Mouse (Mus musculus) limb, embryonic 13.5 days (tissue): Measurements from ENCODE around the gene Rbm47. TPM values are rescaled to one million over a fixed set of nuclear protein-coding genes. Genes with fewer than 3 reads are reported as not detected.
A peak's percentile ranks its signal among the peaks of the same experiment; 100 is the strongest.

ENCODE experiments used
- ATAC-seq: fragments of 200-750 bp; cut with Nextera tagmentation; 2 replicates; pipeline ENCODE4 v1.8.0; 2017; ENCODE audit warnings: low read depth, moderate number of reproducible peaks, moderate TSS enrichment; ENCODE audit not compliant: low FRiP score
- H3K27ac ChIP-seq: fragments of 300-500 bp; sonication (generic); 2 replicates; pipeline ENCODE4 v1.5.1; 2015; ENCODE audit warnings: inconsistent platforms, mild to moderate bottlenecking, moderate library complexity
- H3K27me3 ChIP-seq: fragments of 300-500 bp; sonication (generic); 2 replicates; pipeline ENCODE4 v1.6.1; 2015; ENCODE audit warnings: mild to moderate bottlenecking, inconsistent platforms
- H3K36me3 ChIP-seq: fragments of 300-500 bp; sonication (generic); 2 replicates; pipeline ENCODE4 v1.6.1; 2015; ENCODE audit warnings: inconsistent platforms, mild to moderate bottlenecking, moderate library complexity
- H3K4me1 ChIP-seq: fragments of 300-500 bp; sonication (generic); 2 replicates; pipeline ENCODE4 v1.6.1; 2015; ENCODE audit warnings: inconsistent platforms
- H3K4me2 ChIP-seq: fragments of 300-500 bp; sonication (generic); replicated peaks from 2 replicates; pipeline ENCODE4 v1.6.1; 2015; ENCODE audit warnings: inconsistent platforms, mild to moderate bottlenecking, moderate library complexity
- H3K4me3 ChIP-seq: fragments of 300-500 bp; sonication (generic); 2 replicates; pipeline ENCODE4 v1.5.1; 2015; ENCODE audit warnings: moderate library complexity, mild to moderate bottlenecking, inconsistent platforms
- H3K9ac ChIP-seq: fragments of 300-500 bp; sonication (generic); 2 replicates; pipeline ENCODE4 v1.6.1; 2015; ENCODE audit warnings: mild to moderate bottlenecking, inconsistent platforms
- H3K9me3 ChIP-seq: fragments of 300-500 bp; sonication (generic); 2 replicates; pipeline ENCODE4 v1.6.1; 2016; ENCODE audit warnings: inconsistent platforms
- WGBS: fragments of 180-500 bp; shearing (Covaris S2); methylation state at CpG from one replicate; pipeline ENCODE4 v1.1.7; 2015; 5-methylcytosine and 5-hydroxymethylcytosine counted together
- polyA plus RNA-seq: library from polyadenylated mRNA; unstranded; fragments of >200 nt; fragmentation: Nextera tagmentation; extraction: Ambion mirVana; gene quantifications from 2 replicates; pipeline ENCODE4 v1.2.1, GENCODE M21; 2015

The Rbm47 gene
- polyA plus RNA-seq, 1 experiment from 2014 or later = 4.0 TPM

DNA sequence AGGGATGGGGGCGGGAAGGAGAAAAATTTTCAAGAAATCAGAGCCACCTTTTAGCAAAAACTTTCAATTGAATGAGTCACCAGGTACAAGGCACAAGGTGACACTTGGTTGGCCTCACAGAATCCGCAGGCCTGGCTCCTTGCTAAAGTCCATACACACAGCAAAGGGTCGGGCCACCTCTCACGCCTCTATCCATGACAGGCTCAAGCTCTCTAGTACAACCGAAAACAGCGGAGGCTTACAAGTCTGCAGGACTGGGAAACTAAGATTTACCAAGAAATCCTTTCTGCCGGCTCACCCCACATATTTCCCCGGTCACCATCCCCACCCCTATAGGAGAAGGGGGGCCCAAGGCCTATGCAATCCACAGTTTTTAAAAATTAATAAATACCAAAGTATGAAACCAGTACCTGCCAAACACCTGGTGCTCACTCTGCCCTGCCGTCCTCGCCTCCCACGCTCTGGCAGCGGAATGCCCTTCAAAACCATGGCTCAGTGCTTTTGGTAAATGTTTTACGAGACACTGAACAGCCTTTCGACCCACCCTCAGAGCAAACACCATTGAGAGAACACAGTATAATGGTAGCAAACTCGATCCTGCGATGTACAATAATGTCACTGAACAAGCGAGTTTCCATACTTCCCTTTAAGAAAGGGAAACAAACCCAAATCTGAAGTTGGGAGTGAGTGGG, 92.2 kb downstream of the Rbm47 start:
- Histone ChIP-seq H3K27me3 (0 out of 2 replicates have a peak, but pooled peaks cover 4% of the 10 kb centered on the region), H3K27ac (no peak overlapping the region), H3K9me3 (no peaks in the 10 kb centered on the region), H3K4me2 (no peak overlapping the region), H3K9ac (no peak overlapping the region), H3K36me3 (no peaks in the 10 kb centered on the region), H3K4me3 (no peak overlapping the region), H3K4me1 (peaks cover 15% of the 10 kb centered on the region; the same call in 1 of the 2 replicates)
- WGBS = 78% methylated on average over 17 of the region's 17 CpGs
- ATAC-seq = no peak; the same call in 1 of the 2 replicates

DNA sequence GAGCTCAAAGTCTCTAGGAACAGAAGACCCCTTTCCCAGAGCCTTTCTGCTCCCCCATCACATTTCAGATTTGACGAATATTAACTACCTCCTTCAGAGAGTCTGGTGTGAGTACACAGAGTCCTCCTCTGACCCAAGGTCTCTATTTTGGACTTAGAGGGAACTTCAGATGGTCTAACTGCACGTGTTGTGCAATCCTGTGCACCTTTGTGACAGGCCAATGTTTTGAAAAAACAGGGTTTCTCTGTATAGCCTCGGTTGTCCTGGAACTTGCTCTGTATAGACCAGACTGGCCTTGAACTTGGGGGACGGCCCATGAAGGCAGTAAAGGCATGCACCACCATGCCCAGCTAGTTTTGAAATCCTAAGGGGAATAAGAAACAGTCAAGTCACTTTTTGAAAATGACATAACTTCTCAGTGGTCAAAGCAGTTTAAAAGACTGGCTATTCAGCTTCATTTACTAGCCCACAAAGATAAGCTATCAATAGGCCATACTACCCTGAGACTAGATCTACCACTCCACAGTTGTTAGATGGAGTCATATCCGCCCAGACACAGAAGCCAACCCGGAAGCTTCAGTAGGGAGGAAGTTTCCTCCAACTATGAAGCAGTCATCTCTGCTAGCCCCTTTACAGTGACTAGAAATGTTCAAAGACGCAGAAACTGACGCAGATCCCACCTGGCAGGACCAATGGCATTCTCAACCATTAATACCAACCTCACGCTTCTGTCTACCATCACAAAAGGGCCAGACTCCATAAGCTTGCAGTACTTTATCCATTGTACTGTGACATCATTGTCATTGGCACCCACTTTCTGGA, 93.3 kb downstream of the Rbm47 start:
- Histone ChIP-seq H3K27me3 (0 out of 2 replicates have a peak, but pooled peaks cover 4% of the 10 kb centered on the region), H3K36me3 (no peaks in the 10 kb centered on the region), H3K4me2 (no peak overlapping the region), H3K27ac (no peak overlapping the region), H3K9me3 (no peaks in the 10 kb centered on the region), H3K4me3 (no peak overlapping the region), H3K4me1 (peaks cover 12% of the 10 kb centered on the region; the same call in 1 of the 2 replicates), H3K9ac (no peak overlapping the region)
- no peak for ATAC-seq
- WGBS = 85% methylated on average over 9 of the region's 9 CpGs

DNA sequence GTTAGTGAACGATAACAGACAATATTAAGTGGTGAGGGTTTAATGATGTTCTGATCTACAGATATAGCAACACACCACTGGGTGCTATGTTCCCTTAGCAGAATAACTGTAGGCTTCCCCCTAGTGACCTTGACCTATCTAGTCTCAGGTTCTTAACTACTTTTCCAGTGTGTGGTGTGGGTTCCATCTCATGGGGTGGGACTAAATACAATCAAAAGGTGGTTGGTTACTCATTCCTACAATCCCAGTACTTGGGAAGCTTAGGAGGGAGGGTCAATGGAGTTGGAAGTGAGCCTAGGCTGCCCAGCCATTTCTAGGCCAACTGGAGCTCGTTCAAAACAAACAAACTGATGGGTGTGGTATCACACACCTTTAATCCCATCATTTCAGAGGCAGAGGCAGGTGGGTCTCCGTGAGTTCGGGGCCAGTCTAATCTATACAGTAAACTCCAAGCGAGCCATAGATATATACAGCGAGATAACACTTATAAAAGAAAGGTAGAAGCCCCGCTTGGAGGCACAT, 94.4 kb downstream of the Rbm47 start:
- ATAC-seq = no peak
- no peak overlapping the region for H3K9ac ChIP-seq
- H3K9me3 ChIP-seq = no peaks in the 10 kb centered on the region
- 0 out of 2 replicates have a peak, but pooled peaks cover 4% of the 10 kb centered on the region for H3K27me3 ChIP-seq
- H3K4me1 ChIP-seq = peaks cover 12% of the 10 kb centered on the region; the same call in 1 of the 2 replicates
- no peak overlapping the region for H3K4me3 ChIP-seq
- WGBS = 88% methylated on average over 7 of the region's 7 CpGs
- no peak overlapping the region for H3K4me2 ChIP-seq
- no peaks in the 10 kb centered on the region for H3K36me3 ChIP-seq
- no peak overlapping the region for H3K27ac ChIP-seq

DNA sequence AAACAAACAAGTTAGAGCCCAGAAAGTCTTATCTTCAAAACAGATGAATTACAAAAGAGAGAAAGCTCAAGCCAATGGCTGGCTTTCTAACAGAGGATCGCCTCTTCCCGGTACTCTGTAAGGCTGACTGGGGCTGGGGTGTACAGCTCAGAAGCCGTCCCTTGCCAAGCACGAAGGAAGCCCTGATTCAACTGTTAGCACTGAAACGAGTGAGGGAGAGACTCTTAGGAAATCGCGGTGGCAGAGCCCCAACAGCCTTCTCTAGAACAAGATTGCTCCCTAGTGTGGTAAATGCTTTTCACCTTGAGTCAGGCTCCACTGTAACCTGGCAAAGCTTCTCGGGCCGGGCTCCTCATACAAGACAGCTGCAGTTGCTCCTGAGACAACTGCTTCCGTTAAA, 95.5 kb downstream of the Rbm47 start:
- Histone ChIP-seq H3K27me3 (0 out of 2 replicates have a peak, but pooled peaks cover 4% of the 10 kb centered on the region), H3K4me3 (no peak overlapping the region), H3K9me3 (no peaks in the 10 kb centered on the region), H3K4me1 (peaks cover 12% of the 10 kb centered on the region; the same call in 1 of the 2 replicates), H3K27ac (no peak overlapping the region; the same call in 1 of the 2 replicates), H3K9ac (no peak overlapping the region), H3K36me3 (no peaks in the 10 kb centered on the region), H3K4me2 (no peak overlapping the region)
- WGBS = 36% methylated on average over 10 of the region's 10 CpGs
- ATAC-seq = no peak

GRCm38 (mm10) chr5:66076685-66077301, 96.1 kb downstream of the Rbm47 start:
- no peak overlapping the region for H3K27ac ChIP-seq
- no peak for ATAC-seq
- no peaks in the 10 kb centered on the region for H3K36me3 ChIP-seq
- no peaks in the 10 kb centered on the region for H3K9me3 ChIP-seq
- no peak overlapping the region for H3K9ac ChIP-seq
- no peaks in the 10 kb centered on the region for H3K27me3 ChIP-seq
- 79% methylated on average over 12 of the region's 12 CpGs for WGBS
- H3K4me1 ChIP-seq = peaks cover 12% of the 10 kb centered on the region; the same call in 1 of the 2 replicates
- no peak overlapping the region for H3K4me2 ChIP-seq
- no peak overlapping the region for H3K4me3 ChIP-seq

DNA sequence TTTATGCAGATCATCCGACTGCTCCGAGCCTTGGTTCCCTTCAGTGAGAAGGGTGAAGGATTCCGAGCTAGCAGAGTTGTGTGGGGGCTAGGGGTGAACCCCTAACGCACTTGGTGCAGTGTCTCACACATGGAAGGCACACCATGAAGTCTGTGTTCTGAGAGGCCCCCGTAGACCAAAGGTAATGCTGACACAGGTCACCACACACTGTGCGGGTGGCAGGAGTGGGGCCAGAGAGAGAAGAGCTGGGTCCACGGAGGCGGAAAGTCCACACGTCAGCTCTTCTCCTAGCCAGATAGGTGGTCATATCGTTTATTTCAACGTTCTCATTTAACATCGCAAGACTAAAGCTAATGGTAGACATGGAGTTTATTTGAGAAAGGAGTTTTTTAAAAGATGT, 97.0 kb downstream of the Rbm47 start:
- no peak overlapping the region for H3K27ac ChIP-seq
- H3K4me1 ChIP-seq = peaks cover 3% of the 10 kb centered on the region; the same call in 1 of the 2 replicates
- ATAC-seq = no peak
- H3K4me2 ChIP-seq = no peak overlapping the region
- 91% methylated on average over 12 of the region's 12 CpGs for WGBS
- no peaks in the 10 kb centered on the region for H3K27me3 ChIP-seq
- no peak overlapping the region for H3K9ac ChIP-seq
- H3K9me3 ChIP-seq = no peaks in the 10 kb centered on the region
- no peaks in the 10 kb centered on the region for H3K36me3 ChIP-seq
- H3K4me3 ChIP-seq = no peak overlapping the region

GRCm38 (mm10) chr5:66075032-66075488, 97.9 kb downstream of the Rbm47 start:
- H3K36me3 ChIP-seq = no peaks in the 10 kb centered on the region
- H3K27me3 ChIP-seq = no peaks in the 10 kb centered on the region
- no peak overlapping the region for H3K9ac ChIP-seq
- WGBS = 68% methylated on average over 9 of the region's 9 CpGs
- ATAC-seq = no peak
- H3K9me3 ChIP-seq = no peaks in the 10 kb centered on the region
- H3K4me3 ChIP-seq = no peak overlapping the region
- peaks cover 3% of the 10 kb centered on the region; the same call in 1 of the 2 replicates for H3K4me1 ChIP-seq
- no peak overlapping the region for H3K27ac ChIP-seq
- H3K4me2 ChIP-seq = no peak overlapping the region

DNA sequence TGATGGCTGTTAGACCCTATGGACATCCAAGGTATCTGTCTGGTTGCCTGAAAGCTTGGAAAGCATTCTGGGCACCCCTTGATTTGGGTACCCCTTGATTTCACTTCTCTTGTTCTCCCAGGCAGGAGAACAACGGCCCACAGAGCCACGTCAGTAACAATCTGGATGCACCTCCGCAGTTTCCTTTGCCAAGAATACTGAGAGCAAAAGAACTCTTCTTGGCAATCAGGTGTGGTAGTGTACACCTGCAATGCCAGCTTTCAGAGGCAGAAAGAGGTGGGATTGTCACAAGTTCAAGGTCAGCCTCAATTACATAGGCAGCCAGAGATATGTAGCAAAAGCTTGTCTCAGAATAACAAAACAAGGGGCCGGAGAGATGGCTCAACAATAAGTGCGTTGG, 98.7 kb downstream of the Rbm47 start:
- no peak overlapping the region for H3K4me3 ChIP-seq
- no peak for ATAC-seq

GRCm38 (mm10) chr5:66073604-66074164, 99.2 kb downstream of the Rbm47 start:
- 83% methylated on average over 12 of the region's 12 CpGs for WGBS
- Histone ChIP-seq H3K9ac (no peak overlapping the region), H3K4me3 (no peak overlapping the region), H3K4me2 (no peak overlapping the region), H3K9me3 (no peaks in the 10 kb centered on the region), H3K36me3 (no peaks in the 10 kb centered on the region), H3K27me3 (no peaks in the 10 kb centered on the region), H3K4me1 (peaks cover 14% of the 10 kb centered on the region), H3K27ac (no peak overlapping the region)
- ATAC-seq = no peak

More for the DNA sequence above, 98.7 kb downstream of the Rbm47 start:
- Histone ChIP-seq H3K27ac (no peak overlapping the region), H3K27me3 (no peaks in the 10 kb centered on the region), H3K4me1 (peaks cover 12% of the 10 kb centered on the region), H3K9ac (no peak overlapping the region), H3K36me3 (no peaks in the 10 kb centered on the region), H3K4me2 (no peak overlapping the region), H3K9me3 (no peaks in the 10 kb centered on the region)
- 96% methylated on average over 5 of the region's 5 CpGs for WGBS

DNA sequence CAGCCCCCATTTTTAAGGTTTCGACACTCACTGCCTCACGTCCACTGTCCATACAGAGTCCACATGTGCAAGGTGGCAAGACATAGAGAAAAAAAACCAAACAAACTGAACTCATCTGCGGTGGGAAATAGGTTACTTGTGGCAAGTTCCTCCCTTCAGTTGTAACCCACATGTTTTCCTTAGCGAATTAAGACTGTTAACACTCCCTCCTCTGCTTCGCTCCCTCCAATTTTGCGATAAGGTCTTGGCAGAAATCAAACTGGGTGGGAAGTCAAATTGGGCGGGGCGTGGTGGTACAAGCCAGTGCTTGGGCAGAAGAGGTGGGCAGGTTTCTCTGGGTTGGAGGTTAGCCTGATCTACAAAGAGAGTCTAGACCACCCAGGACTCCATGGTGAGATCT, 101.2 kb downstream of the Rbm47 start:
- Histone ChIP-seq H3K4me2 (no peak overlapping the region), H3K9ac (no peak overlapping the region), H3K36me3 (no peaks in the 10 kb centered on the region), H3K4me1 (peaks cover 14% of the 10 kb centered on the region), H3K27ac (no peak overlapping the region), H3K9me3 (no peaks in the 10 kb centered on the region), H3K4me3 (no peak overlapping the region), H3K27me3 (peaks cover 3% of the 10 kb centered on the region; the same call in 1 of the 2 replicates)
- ATAC-seq = no peak
- WGBS = 87% methylated on average over 8 of the region's 8 CpGs

- ATAC-seq = no peak
- H3K9me3 ChIP-seq = no peaks in the 10 kb centered on the region
- H3K27me3 ChIP-seq = peaks cover 3% of the 10 kb centered on the region; the same call in 1 of the 2 replicates
- H3K36me3 ChIP-seq = no peaks in the 10 kb centered on the region
- WGBS = 50% methylated on average over 2 of the region's 2 CpGs
- H3K4me1 ChIP-seq = peaks cover 14% of the 10 kb centered on the region
- no peak overlapping the region for H3K4me3 ChIP-seq
- H3K27ac ChIP-seq = no peak overlapping the region
- peak overlapping the region; percentile 85 for H3K4me2 ChIP-seq
- H3K9ac ChIP-seq = no peak overlapping the region
Observed at GRCm38 (mm10) chr5:66070350-66070749, 102.6 kb downstream of the Rbm47 start.
